Mouse (Mus musculus): Measurements from ENCODE around the gene Tmem156. TPM values are rescaled to one million over a fixed set of nuclear protein-coding genes. Genes with fewer than 3 reads are reported as not detected.
"Not testable (repeated sequence)": the region's sequence is repeated elsewhere in the genome, so short reads cannot be mapped to it uniquely, and the experiment has no call there.

Tmem156 gene
- total RNA-seq (2017): 69.7 to 98.1 TPM (median 80.6 TPM) in 3 replicates

DNA sequence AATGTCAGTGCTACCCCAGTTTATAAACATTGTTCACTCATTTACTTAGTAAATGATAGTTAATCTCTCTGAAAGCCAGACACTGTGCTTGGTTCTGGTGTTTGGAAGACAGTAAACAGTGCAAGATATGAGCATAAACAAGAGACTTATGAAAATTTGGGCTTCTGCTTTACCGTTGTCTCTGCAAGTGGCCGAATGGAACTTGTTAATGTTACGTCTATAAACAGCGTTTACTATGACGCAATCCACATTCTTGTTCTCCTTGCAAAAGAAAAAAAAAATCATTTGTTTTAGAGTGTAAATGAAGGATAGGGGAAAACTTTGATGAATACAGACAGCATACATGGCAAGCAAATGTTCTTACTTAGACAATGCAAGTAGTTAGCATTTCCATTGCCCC is at the start of gene Tmem156:
TSS of gene Tmem156 (minus strand) at position 212 of the 400 bp plus-strand sequence.
- ATAC-seq (replicated peaks; ENCODE audit: insufficient number of reproducible peaks, low FRiP score, low TSS enrichment, poor library complexity, severe bottlenecking): peak; percentile 41

DNA sequence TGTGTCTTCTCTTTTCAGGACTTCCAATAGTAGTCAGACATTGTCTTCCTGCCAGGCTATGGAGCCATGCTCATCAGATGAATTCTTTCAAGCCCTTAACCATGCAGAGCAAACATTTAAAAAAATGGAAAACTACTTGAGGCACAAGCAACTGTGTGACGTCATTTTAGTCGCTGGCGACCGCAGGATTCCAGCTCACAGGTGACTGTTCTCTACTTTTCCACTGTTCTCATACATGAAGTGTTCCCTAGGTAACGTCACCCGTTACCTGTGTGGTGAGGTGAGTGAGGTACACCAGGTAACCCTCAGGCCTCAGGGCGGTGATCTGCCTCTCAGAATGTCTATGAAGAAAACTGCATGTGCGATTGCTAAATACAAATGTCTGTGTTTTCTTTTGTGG is 49.3 kb upstream of the Tmem156 start:
- no peak for ATAC-seq (replicated peaks; ENCODE audit: insufficient number of reproducible peaks, low FRiP score, low TSS enrichment, poor library complexity, severe bottlenecking)

DNA sequence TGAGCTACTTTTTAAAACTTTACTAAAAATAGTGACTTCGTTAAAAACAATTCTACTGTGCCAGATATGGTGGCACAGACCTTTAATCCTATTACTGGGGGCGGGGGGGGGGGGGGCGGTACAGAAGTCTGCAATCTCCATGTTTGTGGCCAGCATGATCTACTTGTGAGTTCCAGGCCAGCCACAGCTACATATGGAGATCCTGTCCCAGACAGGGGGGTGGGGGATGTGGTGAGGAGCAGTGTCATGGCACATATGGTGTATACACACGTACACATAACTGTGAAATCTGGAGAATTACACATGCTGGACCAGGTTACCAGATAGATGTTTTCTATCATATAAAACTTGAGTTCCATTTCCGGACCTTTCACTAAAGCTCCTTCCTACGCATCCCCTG is 45.1 kb upstream of the Tmem156 start:
- ATAC-seq (replicated peaks; ENCODE audit: insufficient number of reproducible peaks, low FRiP score, low TSS enrichment, poor library complexity, severe bottlenecking): no peak

DNA sequence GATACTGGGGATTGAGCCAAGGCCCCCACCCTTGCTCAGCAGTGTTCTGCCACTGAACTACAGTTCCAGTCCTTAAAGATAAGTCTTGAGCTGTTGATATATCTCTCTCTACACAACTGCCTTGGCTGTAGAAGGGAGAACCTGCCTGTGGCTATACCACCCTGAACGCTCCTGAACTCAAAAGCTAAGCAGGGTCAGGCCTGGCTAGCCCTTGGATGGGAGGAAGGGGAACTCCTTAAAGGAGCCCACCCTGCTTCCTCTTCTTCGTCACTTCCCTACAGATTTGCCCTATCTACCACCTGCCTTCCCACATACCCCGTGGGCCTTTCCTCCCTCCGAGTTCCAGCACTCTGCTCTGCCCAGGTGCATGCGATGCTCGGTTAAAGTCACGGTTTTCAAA is 44.2 kb upstream of the Tmem156 start:
- ATAC-seq (replicated peaks; ENCODE audit: insufficient number of reproducible peaks, low FRiP score, low TSS enrichment, poor library complexity, severe bottlenecking): no peak

DNA sequence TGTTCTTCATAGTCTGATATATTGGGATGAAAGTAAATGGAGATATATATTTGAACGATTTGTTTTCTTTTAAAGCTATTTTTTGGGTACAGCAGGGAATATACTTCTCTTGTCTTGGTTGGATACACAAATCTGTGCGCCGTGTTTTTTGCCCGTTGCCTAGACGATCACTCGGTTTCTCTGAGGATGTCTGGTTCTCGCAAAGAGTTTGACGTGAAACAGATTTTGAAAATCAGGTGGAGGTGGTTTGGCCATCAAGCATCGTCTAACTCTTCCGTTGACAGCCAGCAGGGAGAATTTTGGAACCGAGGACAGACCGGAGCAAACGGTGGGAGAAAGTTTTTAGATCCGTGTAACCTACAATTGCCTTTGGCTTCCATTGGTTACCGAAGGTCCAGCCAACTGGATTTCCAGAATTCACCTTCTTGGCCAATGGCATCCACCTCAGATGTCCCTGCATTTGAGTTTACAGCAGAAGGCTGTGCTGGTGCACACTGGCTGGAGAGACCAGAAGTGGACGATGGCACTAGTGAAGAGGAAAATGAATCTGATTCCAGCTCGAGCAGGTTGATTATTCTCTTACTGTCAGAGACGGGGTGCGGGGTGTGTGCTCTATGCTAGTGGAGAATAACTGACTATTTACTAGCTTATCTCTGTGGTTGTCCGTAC is 39.4 kb upstream of the Tmem156 start:
- no peak for ATAC-seq (replicated peaks; ENCODE audit: insufficient number of reproducible peaks, low FRiP score, low TSS enrichment, poor library complexity, severe bottlenecking)

DNA sequence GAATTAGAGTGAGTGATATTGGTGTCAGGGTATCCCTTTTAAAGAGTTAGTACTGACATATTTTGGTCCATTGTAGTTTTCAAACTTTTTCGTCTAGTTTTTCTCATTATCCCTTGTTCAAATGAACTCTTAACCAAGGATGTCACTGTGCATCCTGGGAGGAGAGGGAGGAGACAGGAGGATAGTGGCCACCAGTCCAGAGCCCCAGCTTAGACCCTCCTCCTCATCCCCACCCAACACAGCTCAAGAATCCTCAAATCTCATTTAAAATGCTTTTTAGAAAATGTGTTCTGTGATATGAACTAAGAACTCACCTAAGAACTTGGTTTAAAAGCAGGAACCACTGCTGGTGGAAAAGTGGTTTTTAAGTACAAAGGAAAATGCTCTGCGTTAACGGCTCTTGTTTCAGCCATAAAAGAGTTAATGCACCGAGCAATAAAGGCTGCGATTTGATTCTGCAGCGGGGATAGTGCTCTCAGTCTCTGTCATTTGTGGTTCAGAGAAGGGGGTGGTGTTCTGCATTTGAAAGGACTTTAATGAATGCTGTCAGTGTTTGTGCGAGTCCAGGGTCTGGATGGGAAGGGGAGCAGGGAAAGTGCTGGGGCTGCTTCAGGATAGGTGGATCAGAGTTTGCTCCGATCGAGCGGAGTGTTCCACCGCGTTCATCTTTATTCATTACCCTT is 38.7 kb upstream of the Tmem156 start:
- no peak for ATAC-seq (replicated peaks; ENCODE audit: insufficient number of reproducible peaks, low FRiP score, low TSS enrichment, poor library complexity, severe bottlenecking)

DNA sequence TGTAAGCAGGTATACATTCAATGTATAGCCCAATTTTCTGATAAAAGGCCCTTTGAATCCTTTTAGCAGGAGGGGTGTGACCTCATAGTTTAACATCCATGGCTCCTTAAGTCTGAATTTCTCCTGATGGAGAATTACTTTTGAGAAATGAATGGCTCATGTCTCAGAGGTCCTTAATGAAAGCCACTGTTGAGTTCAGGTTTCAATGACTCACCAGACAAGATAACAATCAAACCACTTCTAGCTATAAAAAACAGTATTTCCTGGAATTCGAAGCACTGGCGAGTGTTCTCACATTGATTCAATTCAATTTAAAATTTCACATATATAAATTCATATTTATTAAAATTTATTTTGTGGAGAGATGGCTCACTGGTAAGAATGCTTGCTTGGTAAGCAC is 36.5 kb upstream of the Tmem156 start:
- no peak for ATAC-seq (replicated peaks; ENCODE audit: insufficient number of reproducible peaks, low FRiP score, low TSS enrichment, poor library complexity, severe bottlenecking)

DNA sequence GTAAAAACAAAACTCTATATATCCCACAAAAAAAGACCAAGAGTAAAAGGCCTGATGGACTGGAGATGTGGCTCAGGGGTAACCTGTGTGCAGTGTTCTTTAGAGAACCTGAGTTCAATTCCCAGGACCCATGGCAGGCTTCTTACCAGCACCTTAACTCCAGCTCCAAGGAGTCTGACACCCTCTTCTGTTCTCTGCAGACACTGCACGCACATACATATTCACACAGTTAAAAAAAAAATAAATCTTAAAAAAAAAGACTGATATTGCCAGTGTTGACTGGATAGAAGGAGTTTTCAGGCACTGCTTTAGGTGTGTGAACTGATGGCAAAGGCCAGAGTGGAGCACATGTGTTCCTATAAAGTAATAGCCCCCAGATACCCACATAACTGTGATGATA is 34.2 kb upstream of the Tmem156 start:
- ATAC-seq (replicated peaks; ENCODE audit: insufficient number of reproducible peaks, low FRiP score, low TSS enrichment, poor library complexity, severe bottlenecking): no peak

DNA sequence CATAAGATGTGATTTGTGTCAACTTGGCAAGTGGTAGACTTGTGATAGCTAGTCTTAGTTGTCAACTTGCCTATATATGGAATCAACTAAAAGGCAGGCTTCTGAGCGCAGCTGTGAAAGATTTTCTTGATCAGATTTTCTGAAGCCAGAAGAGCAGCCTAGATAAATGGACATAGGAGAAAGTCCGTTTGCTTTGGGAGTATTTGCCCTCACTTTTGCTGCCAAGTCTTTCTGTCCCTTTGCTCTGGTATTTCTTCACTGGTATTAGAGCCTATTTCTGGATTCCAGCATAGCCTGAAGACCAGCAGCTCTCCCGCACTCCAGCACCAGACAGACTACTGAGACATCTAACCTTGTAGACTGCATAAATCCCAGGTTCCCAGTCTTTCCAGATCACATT is 30.7 kb upstream of the Tmem156 start:
- no peak for ATAC-seq (replicated peaks; ENCODE audit: insufficient number of reproducible peaks, low FRiP score, low TSS enrichment, poor library complexity, severe bottlenecking)

DNA sequence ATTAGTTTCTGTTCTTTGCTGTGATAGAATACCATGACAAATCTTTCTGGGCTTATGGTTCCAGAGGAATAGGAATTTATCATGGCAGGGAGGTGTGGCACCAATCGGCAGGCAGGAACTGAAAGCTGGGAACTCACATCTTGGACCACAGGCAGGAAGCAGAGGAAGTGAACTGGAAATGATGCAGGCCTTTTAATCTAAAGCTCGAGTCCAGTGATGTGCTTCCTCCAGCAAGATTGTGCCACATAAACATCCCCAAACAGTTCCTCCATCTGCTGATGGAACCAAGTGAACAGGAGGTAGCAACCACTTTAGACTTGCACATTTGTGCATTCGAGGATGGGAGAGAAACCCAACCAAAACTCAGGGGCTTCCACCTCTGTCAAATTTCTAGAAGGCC is 28.0 kb upstream of the Tmem156 start:
- peak; percentile 73 for ATAC-seq (replicated peaks; ENCODE audit: insufficient number of reproducible peaks, low FRiP score, low TSS enrichment, poor library complexity, severe bottlenecking)

DNA sequence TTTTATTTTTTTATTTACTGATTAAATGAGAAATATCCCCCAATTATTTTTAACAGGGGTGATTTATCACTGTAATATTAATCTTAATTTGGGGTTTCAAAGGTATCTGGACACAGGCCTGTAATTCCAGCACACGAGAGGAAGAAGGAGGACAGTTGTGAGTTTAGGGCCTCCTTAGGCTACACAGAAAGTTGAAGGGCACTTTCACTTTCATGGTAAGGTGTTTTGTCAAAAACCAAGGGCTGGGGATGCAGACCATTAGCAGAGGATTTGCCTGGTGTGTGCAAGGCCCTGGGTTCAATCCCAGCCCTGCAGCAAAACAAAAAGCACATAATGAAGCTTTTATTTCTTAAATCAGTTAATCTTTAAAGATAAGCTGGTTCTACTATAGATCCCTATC is 27.6 kb upstream of the Tmem156 start:
- ATAC-seq (replicated peaks; ENCODE audit: insufficient number of reproducible peaks, low FRiP score, low TSS enrichment, poor library complexity, severe bottlenecking): no peak

DNA sequence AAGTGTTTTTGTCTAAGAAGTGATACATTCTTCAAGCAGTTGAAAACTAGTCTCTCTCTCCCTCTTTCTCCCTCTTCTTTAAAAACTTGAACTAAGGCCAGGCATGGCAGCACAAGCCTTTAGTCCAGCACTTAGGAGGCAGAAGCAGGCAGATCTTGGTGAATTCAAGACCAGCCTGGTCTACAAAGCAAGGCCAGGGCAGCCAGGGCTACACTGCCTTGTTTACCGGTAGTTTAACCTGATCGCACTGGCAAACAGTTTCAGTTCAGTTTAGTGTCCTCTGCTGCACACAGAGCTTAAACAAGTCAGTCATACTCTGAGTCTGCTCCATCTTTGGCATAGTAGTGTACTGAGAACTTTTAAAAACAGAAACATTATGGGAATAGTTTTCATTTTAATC is 24.9 kb upstream of the Tmem156 start:
- no peak for ATAC-seq (replicated peaks; ENCODE audit: insufficient number of reproducible peaks, low FRiP score, low TSS enrichment, poor library complexity, severe bottlenecking)

DNA sequence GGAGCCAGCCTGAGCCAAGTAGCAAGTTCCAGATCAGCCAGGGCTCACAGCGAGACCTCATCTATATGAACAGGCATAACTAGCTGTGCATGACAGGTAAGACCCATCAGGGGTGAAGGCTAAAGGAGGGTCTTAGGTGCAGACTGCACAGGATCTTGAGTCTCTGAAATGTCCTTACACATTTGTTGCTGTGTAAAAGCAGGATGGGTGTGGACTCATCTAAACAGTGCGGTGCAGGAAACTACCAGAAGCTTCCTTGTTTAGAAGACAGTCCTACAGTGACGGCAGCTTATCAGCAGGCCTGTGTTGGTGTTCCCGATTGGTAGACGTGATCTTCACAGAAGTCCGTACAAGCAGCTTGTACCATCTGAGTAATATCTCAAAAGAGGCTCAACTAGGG is 21.4 kb upstream of the Tmem156 start:
- ATAC-seq (replicated peaks; ENCODE audit: insufficient number of reproducible peaks, low FRiP score, low TSS enrichment, poor library complexity, severe bottlenecking): peak; percentile 70

DNA sequence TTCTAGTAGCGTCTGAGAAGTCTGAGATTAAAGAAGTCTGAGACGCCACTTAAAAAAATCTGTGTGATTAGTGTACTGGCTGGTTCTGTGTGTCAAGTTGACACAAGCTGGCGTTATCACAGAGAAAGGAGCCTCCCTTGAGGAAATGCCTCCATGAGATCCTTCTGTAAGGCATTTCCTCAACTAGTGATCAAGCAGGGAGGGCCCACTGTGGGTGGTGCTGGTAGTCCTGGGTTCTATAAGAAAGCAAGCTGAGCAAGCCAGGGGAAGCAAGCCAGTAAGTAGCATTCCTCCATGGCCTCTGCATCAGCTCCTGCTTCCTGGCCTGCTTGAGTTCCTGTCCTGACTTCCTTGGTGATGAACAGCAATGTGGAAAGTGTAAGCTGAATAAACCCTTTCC is 20.3 kb upstream of the Tmem156 start:
- ATAC-seq (replicated peaks; ENCODE audit: insufficient number of reproducible peaks, low FRiP score, low TSS enrichment, poor library complexity, severe bottlenecking): not testable (repeated sequence)

DNA sequence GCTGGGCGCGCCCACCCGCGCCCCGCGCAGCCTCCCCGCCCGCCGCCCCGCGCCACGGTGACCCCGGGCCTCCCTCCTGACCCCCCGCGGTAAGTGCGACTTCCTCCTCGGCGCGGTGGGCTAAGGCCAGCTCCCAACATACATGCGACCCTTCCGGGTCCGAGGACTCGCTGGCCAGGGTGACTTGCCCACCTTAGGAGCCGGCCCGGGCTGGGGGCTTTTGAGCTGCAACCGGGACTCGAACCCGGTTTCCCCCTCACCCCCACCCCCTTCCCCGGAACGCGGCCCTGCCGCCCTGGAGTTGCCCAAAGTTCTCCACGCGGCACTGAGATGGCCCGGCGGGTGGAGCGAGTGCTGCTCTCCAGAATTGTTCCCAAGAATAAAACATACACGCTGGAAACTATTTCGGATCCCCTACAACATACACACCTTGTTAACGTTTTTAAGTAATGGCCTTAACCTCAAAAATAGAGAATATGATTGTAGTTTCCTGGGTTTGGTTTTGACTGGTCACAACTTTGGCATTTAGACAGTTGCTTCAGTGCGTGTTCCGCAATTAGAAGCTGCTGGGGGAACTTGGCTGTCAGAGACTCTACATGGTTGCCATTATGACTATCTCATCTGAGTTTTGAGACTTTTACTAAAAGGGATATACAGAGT is 16.0 kb upstream of the Tmem156 start:
- ATAC-seq (replicated peaks; ENCODE audit: insufficient number of reproducible peaks, low FRiP score, low TSS enrichment, poor library complexity, severe bottlenecking): peak; percentile 66

DNA sequence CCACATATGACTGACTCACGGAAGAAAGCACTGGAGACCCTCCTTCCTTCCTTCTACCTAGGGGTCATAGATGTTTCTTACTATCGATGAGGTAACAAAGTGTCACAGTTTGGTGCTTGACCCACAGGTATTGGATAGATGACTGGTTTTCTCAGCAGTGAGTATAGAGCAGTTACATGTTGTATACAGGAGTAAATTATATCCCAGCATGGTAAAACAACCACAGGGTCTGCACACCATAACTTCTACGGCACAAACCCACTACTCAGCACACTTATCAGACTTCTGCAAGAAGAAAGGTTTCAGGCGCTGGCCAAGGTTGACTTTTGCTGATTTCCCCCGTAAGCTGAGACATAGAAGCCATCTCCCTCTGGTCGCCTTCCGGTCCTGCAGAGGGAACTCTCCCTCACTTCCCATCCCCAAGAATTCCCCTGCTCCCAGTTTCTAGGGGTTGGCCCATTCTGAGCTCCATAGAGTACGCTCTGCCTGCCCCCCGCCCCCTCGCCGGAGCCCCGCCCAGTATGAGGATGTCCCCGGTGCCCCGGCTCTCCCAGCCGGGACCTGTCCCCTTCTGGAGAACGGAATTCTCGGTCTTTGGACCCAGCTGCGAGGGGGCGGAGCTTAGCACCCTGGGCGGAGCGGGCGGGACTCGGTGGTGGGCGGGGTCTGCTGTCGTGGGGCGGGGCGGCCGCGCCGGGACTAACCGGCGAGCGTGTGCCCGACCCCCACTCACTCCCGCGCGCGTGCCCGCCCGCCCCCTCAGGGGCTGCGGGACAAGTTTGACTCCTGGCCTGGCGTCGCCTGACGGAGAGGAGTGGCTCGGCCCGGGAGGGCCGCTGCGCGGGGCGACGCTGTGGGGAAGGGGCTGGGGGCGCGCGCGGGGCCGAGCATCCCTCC is 15.2 kb upstream of the Tmem156 start, which contains the start of gene Klhl5:
TSS of gene Klhl5 (plus strand) at position 664 of the 897 bp plus-strand sequence.
- peak; percentile 78 for ATAC-seq (replicated peaks; ENCODE audit: insufficient number of reproducible peaks, low FRiP score, low TSS enrichment, poor library complexity, severe bottlenecking)

DNA sequence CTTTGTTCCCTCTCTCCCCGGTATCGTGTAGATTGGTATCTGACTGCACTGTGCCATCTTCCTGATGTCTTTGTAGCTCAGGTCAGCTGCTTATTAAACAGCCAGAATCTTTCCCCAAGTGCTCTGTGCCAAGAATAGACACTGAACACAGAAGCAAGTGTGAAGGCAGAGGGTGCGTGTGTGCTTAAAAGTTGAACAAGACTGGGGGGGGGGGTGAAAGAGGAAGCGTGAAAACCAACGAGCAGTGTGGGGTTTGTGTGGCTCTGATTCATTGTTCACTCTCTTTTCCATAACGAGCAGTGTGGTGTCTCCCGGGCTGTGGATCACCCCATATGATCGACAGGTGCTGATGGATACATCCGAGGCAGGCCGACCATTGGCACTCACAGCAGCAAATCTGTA is 10.7 kb upstream of the Tmem156 start:
- peak; percentile 54 for ATAC-seq (replicated peaks; ENCODE audit: insufficient number of reproducible peaks, low FRiP score, low TSS enrichment, poor library complexity, severe bottlenecking)

DNA sequence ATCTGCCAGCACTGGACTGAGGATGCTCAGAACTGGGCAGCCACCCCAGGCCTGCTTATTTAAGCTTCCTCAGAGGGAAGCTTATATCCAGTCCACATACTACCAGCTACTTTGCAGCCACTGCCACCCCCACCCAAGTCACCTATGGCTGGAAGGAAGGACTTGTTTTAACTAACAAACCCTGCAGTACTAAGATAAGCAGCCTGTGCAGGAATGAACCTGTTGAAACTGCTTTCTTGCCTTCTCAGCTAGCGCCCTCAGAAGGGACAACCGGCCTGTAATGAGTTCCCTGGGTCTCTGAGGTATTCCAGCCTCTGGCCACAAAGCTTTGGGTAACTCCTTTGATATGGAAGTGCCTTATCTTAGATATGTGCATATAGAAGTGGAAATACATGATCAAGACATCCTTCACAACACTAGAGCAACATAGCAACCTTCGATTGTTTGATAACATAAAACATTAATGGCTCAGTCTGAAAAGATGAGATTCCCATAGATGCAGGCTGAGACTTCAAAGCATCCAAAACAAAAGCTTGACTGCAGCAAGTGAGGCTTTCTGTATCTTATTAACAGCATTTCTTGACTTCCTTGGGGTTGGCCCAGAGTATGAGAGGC is 10.2 kb upstream of the Tmem156 start:
- no peak for ATAC-seq (replicated peaks; ENCODE audit: insufficient number of reproducible peaks, low FRiP score, low TSS enrichment, poor library complexity, severe bottlenecking)

DNA sequence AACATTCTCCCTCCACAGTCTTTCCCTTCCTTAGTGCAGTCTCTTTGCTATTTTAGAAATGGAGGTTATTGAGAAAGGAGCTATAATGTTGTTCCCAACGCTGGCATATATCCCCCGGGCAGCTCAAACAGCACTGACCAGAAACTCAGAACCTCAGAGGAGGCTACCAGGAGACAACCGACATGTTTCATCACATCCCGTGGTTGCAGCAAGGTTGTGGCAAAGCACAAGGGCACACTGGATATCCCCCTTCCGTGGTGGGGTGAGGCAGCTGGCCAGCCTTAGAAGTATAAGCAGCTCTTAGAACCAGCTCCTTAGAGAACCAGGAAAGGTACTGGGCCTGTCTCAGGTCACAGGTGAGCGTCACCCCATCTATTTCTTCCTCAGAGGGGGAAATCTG is 9.7 kb upstream of the Tmem156 start:
- peak; percentile 41; the same call in 1 of the 2 replicates for ATAC-seq (replicated peaks; ENCODE audit: insufficient number of reproducible peaks, low FRiP score, low TSS enrichment, poor library complexity, severe bottlenecking)

Data from monocyte, adult 5-6 weeks (primary cell).